Mouse (Mus musculus): ENCODE data around the gene Wdr25. TPM values are rescaled to one million over a fixed set of nuclear protein-coding genes. Genes with fewer than 3 reads are reported as not detected.

Wdr25 gene
- total and polyA plus RNA-seq, 3 experiments: 8.7 to 10.8 TPM; not detected in 1

- Histone ChIP-seq H3K9me3 (replicated peaks; ENCODE audit: insufficient read depth, low read length) (no peaks in the 10 kb centered on the region), H3K27ac (ENCODE audit: control insufficient read depth, low read depth, low read length) (no peak overlapping the region), H3K36me3 (ENCODE audit: control insufficient read depth in 1 of 2, insufficient read depth in 2 of 2, low read length in 2 of 2) (no peaks in the 10 kb centered on the region), H3K9ac (ENCODE audit: control insufficient read depth, low read depth, low read length, poor library complexity, severe bottlenecking) (no peak overlapping the region), H3K4me1 (ENCODE audit: control insufficient read depth in 1 of 2, insufficient read depth in 2 of 2, low read length in 2 of 2) (no peaks in the 10 kb centered on the region), H3K79me2 (ENCODE audit: control insufficient read depth, insufficient read depth, low read length, poor library complexity) (no peaks in the 10 kb centered on the region), H3K27me3 (ENCODE audit: control insufficient read depth in 1 of 2, insufficient read depth in 2 of 2, low read length in 2 of 2) (no peaks in the 10 kb centered on the region), H3K4me3 (ENCODE audit: control insufficient read depth in 1 of 2, insufficient read depth in 1 of 2, low read depth in 2 of 2, low read length in 2 of 2) (no peak overlapping the region)
- TF ChIP-seq JUND (IDR thresholded peaks at IDR 0.05; ENCODE audit: low read depth, low read length) (no peak), POLR2A (IDR thresholded peaks at IDR 0.05; ENCODE audit: control insufficient read depth in 1 of 2, insufficient read depth in 1 of 2, low read depth in 1 of 2, low read length in 2 of 2, poor library complexity in 1 of 2) (no peak), CTCF (IDR thresholded peaks at IDR 0.05 in 2 of 3, conservative IDR thresholded peaks at IDR 0.05 in 1 of 3; ENCODE audit: control insufficient read depth in 1 of 3, insufficient read depth in 1 of 3, low read depth in 2 of 3, low read length in 3 of 3, poor library complexity in 1 of 3, severe bottlenecking in 1 of 3) (no peak), EP300 (IDR thresholded peaks at IDR 0.05; ENCODE audit: low read depth in 1 of 2, low read length in 2 of 2) (no peak), HCFC1 (IDR thresholded peaks at IDR 0.05; ENCODE audit: low read depth, low read length) (no peak), SIN3A (IDR thresholded peaks at IDR 0.05; ENCODE audit: low read length) (no peak), POLR2AphosphoS2 (IDR thresholded peaks at IDR 0.05; ENCODE audit: low read length) (no peak), TAL1 (IDR thresholded peaks at IDR 0.05; ENCODE audit: low read length) (no peak), TBP (IDR thresholded peaks at IDR 0.05; ENCODE audit: low read depth, low read length) (no peak), RCOR1 (IDR thresholded peaks at IDR 0.05; ENCODE audit: low read depth, low read length) (no peak), E2F4 (IDR thresholded peaks at IDR 0.05; ENCODE audit: borderline replicate concordance, low read depth, low read length) (no peak), ZC3H11A (IDR thresholded peaks at IDR 0.05; ENCODE audit: low read depth, low read length) (no peak), ZMIZ1 (IDR thresholded peaks at IDR 0.05; ENCODE audit: low read depth, low read length) (no peak), NELFE (IDR thresholded peaks at IDR 0.05; ENCODE audit: low read depth, low read length) (no peak), CHD2 (IDR thresholded peaks at IDR 0.05; ENCODE audit: low read length) (no peak)
- no peak for DNase-seq (ENCODE audit: low read depth, low spot score)
These were observed 176.3 kb downstream of the Wdr25 start for GRCm38 (mm10) chr12:109069751-109070150.

GRCm38 (mm10) chr12:109071248-109071647, 177.8 kb downstream of the Wdr25 start:
- no peak for TF ChIP-seq RCOR1 (IDR thresholded peaks at IDR 0.05; ENCODE audit: low read depth, low read length)
- no peak for TF ChIP-seq ZC3H11A (IDR thresholded peaks at IDR 0.05; ENCODE audit: low read depth, low read length)
- TF ChIP-seq MXI1 (IDR thresholded peaks at IDR 0.05; ENCODE audit: low read depth, low read length): no peak
- no peak for TF ChIP-seq TCF12 (IDR thresholded peaks at IDR 0.05; ENCODE audit: low read depth, low read length)
- no peak for TF ChIP-seq MEF2A (IDR thresholded peaks at IDR 0.05; ENCODE audit: extremely low read depth, insufficient replicate concordance, low read depth, low read length, poor library complexity, severe bottlenecking)
- no peak for TF ChIP-seq MAX (IDR thresholded peaks at IDR 0.05; ENCODE audit: low read length)
- no peak for TF ChIP-seq MYB (IDR thresholded peaks at IDR 0.05; ENCODE audit: low read depth, low read length)
- no peak for TF ChIP-seq UBTF (IDR thresholded peaks at IDR 0.05; ENCODE audit: borderline replicate concordance, insufficient read depth, low read depth, low read length)
- no peak for TF ChIP-seq ZNF384 (IDR thresholded peaks at IDR 0.05; ENCODE audit: low read depth, low read length)
- TF ChIP-seq CHD2 (IDR thresholded peaks at IDR 0.05; ENCODE audit: low read length): no peak
- H3K4me1 ChIP-seq (ENCODE audit: control insufficient read depth in 1 of 2, insufficient read depth in 2 of 2, low read length in 2 of 2): no peaks in the 10 kb centered on the region
- no peak for DNase-seq (ENCODE audit: low read depth, low spot score)

More at GRCm38 (mm10) chr12:109071248-109071647, 177.8 kb downstream of the Wdr25 start:
- Histone ChIP-seq H3K79me2 (ENCODE audit: control insufficient read depth, insufficient read depth, low read length, poor library complexity) (no peaks in the 10 kb centered on the region), H3K9ac (ENCODE audit: control insufficient read depth, low read depth, low read length, poor library complexity, severe bottlenecking) (no peak overlapping the region), H3K36me3 (ENCODE audit: control insufficient read depth in 1 of 2, insufficient read depth in 2 of 2, low read length in 2 of 2) (no peaks in the 10 kb centered on the region), H3K27ac (ENCODE audit: control insufficient read depth, low read depth, low read length) (no peak overlapping the region), H3K4me3 (ENCODE audit: control insufficient read depth in 1 of 2, insufficient read depth in 1 of 2, low read depth in 2 of 2, low read length in 2 of 2) (no peak overlapping the region), H3K27me3 (ENCODE audit: control insufficient read depth in 1 of 2, insufficient read depth in 2 of 2, low read length in 2 of 2) (no peaks in the 10 kb centered on the region), H3K9me3 (replicated peaks; ENCODE audit: insufficient read depth, low read length) (no peaks in the 10 kb centered on the region)
